Mouse (Mus musculus): Measurements from ENCODE around the gene Plcd3. TPM values are rescaled to one million over a fixed set of nuclear protein-coding genes. Genes with fewer than 3 reads are reported as not detected.

Plcd3 gene
- polyA plus RNA-seq (2012; rRNA removed; ENCODE audit: low replicate concordance), result 27.0 and 29.3 TPM in 2 replicates

DNA sequence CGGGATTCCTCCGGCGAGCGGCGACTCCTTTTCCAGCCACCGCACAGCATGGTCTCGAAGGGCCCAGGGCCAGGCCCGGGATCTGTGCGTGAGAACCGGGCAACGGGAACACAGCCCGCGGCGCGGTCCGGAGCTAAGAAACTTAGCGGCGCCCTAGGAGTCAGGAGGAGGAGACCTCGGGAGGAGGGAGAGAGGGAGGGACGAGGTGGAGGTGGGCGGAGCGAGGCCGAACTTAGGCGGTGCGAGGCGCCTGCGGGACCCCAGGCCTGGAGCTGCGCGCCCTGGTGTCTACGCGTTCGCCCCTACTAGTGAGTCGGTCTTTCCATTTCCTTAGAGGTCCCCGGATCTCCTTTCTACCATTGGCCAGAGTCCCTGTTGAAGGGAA, at the start of gene Plcd3, which contains the start of gene Acbd4:
Gene Plcd3, minus strand, starts transcription at position 178 of the 385 bp plus-strand sequence.
Gene Acbd4, plus strand, starts transcription at position 202 of the 385 bp plus-strand sequence.

GRCm38 (mm10) chr11:103131701-103132575, 30.5 kb upstream of the Plcd3 start, which contains the start of gene Hexim2:
Hexim2 (plus strand) TSS chr11:103132429.

DNA sequence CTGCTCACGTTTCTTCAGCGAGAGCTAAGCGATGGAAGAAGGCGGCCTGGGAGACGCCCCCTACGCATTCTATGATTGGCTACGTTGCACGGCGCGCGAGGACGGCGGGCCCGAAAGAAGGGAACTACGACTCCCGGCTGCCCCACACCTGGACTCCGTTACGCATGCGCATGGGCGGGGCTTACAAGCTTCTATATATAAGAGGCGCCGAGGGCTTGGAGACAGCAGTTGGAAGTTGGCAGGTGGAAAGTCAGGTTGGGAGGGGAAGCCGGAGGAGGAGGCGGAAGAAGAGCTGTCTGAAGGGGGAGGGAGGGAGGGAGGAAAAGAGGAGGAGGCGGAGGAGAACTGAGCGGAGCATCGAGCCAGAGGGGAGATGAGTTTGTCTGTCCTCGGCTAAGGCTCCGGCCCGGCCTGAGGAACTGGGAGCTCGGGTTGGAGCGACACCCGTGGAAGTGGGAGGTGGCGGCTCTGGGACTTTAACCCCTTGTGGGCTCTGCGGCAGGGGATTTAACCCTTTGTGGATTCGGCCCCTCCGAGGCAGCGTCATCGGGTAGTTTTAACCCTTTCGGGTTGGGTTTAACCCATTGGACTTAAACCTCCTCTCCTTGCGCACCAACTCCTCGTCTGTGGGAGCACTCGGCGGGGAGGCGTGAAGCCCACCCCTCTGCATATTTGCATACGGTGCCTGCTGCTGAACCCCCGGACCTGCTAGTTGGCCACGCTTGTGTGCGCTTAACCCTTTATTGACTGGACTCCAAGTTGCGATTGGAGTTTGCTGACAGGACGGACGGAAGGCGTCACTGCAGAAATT, 14.8 kb upstream of the Plcd3 start, which contains the start of gene Hexim1:
Gene Hexim1, plus strand, starts transcription at position 224 of the 811 bp plus-strand sequence.

DNA sequence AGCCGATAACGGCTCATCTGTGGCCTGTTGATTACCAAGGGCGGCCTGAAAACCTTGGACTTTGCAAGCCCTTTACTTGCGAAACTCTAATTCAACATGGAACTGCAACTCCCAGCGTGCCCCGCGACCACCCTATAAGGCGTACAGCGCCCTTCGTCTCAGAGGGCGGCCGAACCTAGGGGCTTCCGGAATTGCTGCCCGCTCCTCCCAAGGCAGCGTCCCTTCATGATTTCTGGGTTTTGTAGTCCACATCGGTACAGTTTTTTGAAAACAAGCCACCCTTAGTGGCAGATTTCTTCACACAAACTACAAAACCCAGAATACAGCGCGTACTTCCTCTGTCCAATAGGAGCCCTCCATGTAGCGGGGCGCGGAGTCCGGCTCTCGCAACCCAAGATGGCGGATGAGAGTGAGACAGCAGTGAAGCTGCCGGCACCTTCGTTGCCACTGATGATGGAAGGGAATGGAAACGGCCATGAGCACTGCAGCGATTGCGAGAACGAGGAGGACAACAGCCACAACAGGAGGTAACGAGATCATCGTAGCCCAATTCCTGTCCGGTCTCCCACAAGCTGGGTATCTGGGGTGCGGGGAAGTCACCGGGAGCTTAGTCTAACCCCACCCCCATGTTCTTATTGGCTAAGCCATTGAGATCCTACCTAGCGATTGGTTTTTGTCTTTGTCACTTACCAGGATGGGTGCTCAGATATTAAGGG, 73.1 kb downstream of the Plcd3 start, which contains the start of the genes Nmt1 and Dcakd:
Gene Nmt1, plus strand, starts transcription at position 15 of the 716 bp plus-strand sequence.
Gene Dcakd, minus strand, starts transcription at position 158 of the 716 bp plus-strand sequence.

Other genes starting within 250 kb of the Plcd3 start
- 110 and 130 TPM in 2 replicates for gene Eftud2, start 220.7 kb downstream of the Plcd3 start, polyA plus RNA-seq (2012; rRNA removed; ENCODE audit: low replicate concordance)
- gene Ccdc103, start 220.5 kb downstream of the Plcd3 start, polyA plus RNA-seq (2012; rRNA removed; ENCODE audit: low replicate concordance), result 0.17 and 0.23 TPM in 2 replicates
- gene Fam187a, start 216.5 kb downstream of the Plcd3 start, polyA plus RNA-seq (2012; rRNA removed; ENCODE audit: low replicate concordance), result not detected in 2 replicates
- gene Gfap, start 200.7 kb downstream of the Plcd3 start, polyA plus RNA-seq (2012; rRNA removed; ENCODE audit: low replicate concordance), result 0.14 and 0.29 TPM in 2 replicates
- 1.1 and 2.2 TPM in 2 replicates for gene Kif18b, start 176.5 kb downstream of the Plcd3 start, polyA plus RNA-seq (2012; rRNA removed; ENCODE audit: low replicate concordance)
- gene C1ql1, start 155.0 kb downstream of the Plcd3 start, polyA plus RNA-seq (2012; rRNA removed; ENCODE audit: low replicate concordance), result 0.13 TPM in 1 of 2 replicates, not detected in the other
- gene Nmt1, start 73.5 kb downstream of the Plcd3 start, polyA plus RNA-seq (2012; rRNA removed; ENCODE audit: low replicate concordance), result 32.0 and 53.6 TPM in 2 replicates
- 76.9 and 78.1 TPM in 2 replicates for gene Dcakd, start 73.3 kb downstream of the Plcd3 start, polyA plus RNA-seq (2012; rRNA removed; ENCODE audit: low replicate concordance)
- 85.8 and 135 TPM in 2 replicates for gene Acbd4, start within 50 bp of the Plcd3 start, polyA plus RNA-seq (2012; rRNA removed; ENCODE audit: low replicate concordance)
- 13.3 and 18.0 TPM in 2 replicates for gene Hexim1, start 14.6 kb upstream of the Plcd3 start, polyA plus RNA-seq (2012; rRNA removed; ENCODE audit: low replicate concordance)
- gene Hexim2, start 30.8 kb upstream of the Plcd3 start, polyA plus RNA-seq (2012; rRNA removed; ENCODE audit: low replicate concordance), result 5.1 and 6.1 TPM in 2 replicates
- gene Fmnl1, start 69.4 kb upstream of the Plcd3 start, polyA plus RNA-seq (2012; rRNA removed; ENCODE audit: low replicate concordance), result 48.8 and 86.1 TPM in 2 replicates
- 0.83 and 2.0 TPM in 2 replicates for gene 1700023F06Rik, start 106.9 kb upstream of the Plcd3 start, polyA plus RNA-seq (2012; rRNA removed; ENCODE audit: low replicate concordance)
- gene Spata32, start 116.8 kb upstream of the Plcd3 start, polyA plus RNA-seq (2012; rRNA removed; ENCODE audit: low replicate concordance), result not detected in 2 replicates
- gene Map3k14, start 165.8 kb upstream of the Plcd3 start, polyA plus RNA-seq (2012; rRNA removed; ENCODE audit: low replicate concordance), result 18.7 and 28.6 TPM in 2 replicates